Mouse (Mus musculus) liver, embryonic 16.5 days (tissue): Measurements from ENCODE around the gene Nxpe3. TPM values are rescaled to one million over a fixed set of nuclear protein-coding genes. Genes with fewer than 3 reads are reported as not detected.

ENCODE experiments used
- ATAC-seq: fragments of 200-750 bp; cut with Nextera tagmentation; 2 replicates; pipeline ENCODE4 v1.8.0; 2017; ENCODE audit warnings: low read depth, mild to moderate bottlenecking, moderate number of reproducible peaks, moderate library complexity
- H3K27ac ChIP-seq: fragments of 300-500 bp; sonication (generic); 2 replicates; pipeline ENCODE4 v1.5.1; 2014; ENCODE audit warnings: mild to moderate bottlenecking, low read length
- H3K27me3 ChIP-seq: fragments of 300-500 bp; sonication (generic); 2 replicates; pipeline ENCODE4 v1.6.1; 2014; ENCODE audit warnings: low read depth, low read length, mixed read lengths; ENCODE audit not compliant: control insufficient read depth, insufficient read depth
- H3K36me3 ChIP-seq: fragments of 300-500 bp; sonication (generic); 2 replicates; pipeline ENCODE4 v1.6.1; 2014; ENCODE audit warnings: mild to moderate bottlenecking; ENCODE audit not compliant: control insufficient read depth, insufficient read depth
- H3K4me1 ChIP-seq: fragments of 300-500 bp; sonication (generic); 2 replicates; pipeline ENCODE4 v1.6.1; 2014; ENCODE audit warnings: low read depth, low read length, mixed read lengths; ENCODE audit not compliant: control insufficient read depth
- H3K4me2 ChIP-seq: fragments of 300-500 bp; sonication (generic); 2 replicates; pipeline ENCODE4 v1.6.1; 2014; ENCODE audit warnings: low read depth, low read length, mixed read lengths
- H3K4me3 ChIP-seq: fragments of 300-500 bp; sonication (generic); 2 replicates; pipeline ENCODE4 v1.5.1; 2014; ENCODE audit warnings: low read depth, mild to moderate bottlenecking, low read length
- H3K9ac ChIP-seq: fragments of 300-500 bp; sonication (generic); 2 replicates; pipeline ENCODE4 v1.6.1; 2014; ENCODE audit warnings: low read depth, low read length
- H3K9me3 ChIP-seq: fragments of 300-500 bp; sonication (generic); replicated peaks from 2 replicates; pipeline ENCODE4 v1.6.1; 2016; ENCODE audit warnings: low read length; ENCODE audit not compliant: control insufficient read depth
- WGBS: fragments of 180-500 bp; shearing (Covaris S2); extraction: QIAGEN DNeasy Blood & Tissue Kit; methylation state at CpG from one replicate; pipeline ENCODE4 v1.1.7; 2014; ENCODE audit not compliant: insufficient replicate concordance; 5-methylcytosine and 5-hydroxymethylcytosine counted together
- polyA plus RNA-seq: library from polyadenylated mRNA; unstranded; fragments of >200 nt; fragmentation: Nextera tagmentation; extraction: Ambion mirVana; gene quantifications from 2 replicates; pipeline ENCODE4 v1.2.1, GENCODE M21; 2015

The Nxpe3 gene
- polyA plus RNA-seq, 1 experiment from 2014 or later: 0.60 TPM

DNA sequence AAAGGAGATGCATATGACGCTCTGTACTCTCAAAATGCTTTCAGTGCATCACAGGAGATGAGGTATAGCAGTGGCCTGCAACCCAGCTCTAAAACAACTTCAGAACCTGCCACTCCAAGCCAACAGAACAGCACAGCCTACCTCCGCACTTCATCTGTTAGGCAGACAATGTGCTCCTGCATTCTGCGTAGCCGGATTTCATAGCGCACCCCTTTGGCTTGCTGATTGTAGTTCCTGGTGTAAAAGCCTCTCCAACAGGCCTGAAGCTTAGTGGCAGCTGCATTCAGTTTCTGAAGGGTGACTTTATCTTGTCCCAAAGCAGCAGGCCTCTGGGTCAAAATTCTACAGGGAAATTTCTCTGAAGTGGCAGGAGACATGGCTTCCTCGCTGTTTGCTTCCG, 19.6 kb upstream of the Nxpe3 start:
- no peaks in the 10 kb centered on the region for H3K36me3 ChIP-seq
- H3K9ac ChIP-seq: no peak overlapping the region
- H3K4me2 ChIP-seq: no peak overlapping the region
- ATAC-seq: no peak
- H3K4me3 ChIP-seq: no peak overlapping the region
- H3K9me3 ChIP-seq: no peaks in the 10 kb centered on the region
- no peak overlapping the region for H3K27ac ChIP-seq
- H3K27me3 ChIP-seq: no peaks in the 10 kb centered on the region
- 89% methylated on average over 7 of the region's 7 CpGs for WGBS
- no peaks in the 10 kb centered on the region for H3K4me1 ChIP-seq

DNA sequence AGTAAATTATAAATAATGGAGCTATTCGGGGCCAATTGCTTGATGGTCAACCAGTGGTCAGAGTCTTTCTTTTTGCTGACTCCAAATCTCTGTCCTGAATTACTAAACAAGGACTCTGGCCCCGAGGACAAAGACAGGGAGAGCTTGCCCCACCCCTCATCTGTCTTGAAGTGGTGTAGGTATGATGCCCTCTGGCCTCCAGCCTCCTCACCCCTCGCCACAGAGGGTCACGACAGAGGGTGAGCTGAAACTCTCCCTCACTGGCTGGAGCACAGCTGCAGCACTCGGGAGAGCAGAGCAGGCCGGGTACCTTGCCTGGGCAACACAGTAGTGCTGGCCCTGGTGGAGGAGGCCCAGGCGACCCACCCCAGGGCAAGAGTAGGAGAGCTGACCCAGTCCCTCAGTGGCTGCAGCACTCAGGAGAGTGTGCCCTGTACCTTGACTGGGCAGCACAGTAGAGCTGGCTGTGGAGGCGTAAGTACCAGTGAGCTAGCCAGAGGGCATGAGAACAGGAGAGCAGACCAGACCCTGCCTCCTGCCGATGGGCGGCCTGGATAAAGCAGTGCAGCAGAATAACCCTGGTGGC, 15.2 kb upstream of the Nxpe3 start:
- H3K4me1 ChIP-seq: no peaks in the 10 kb centered on the region
- no peaks in the 10 kb centered on the region for H3K9me3 ChIP-seq
- H3K4me2 ChIP-seq: no peak overlapping the region
- no peaks in the 10 kb centered on the region for H3K36me3 ChIP-seq
- H3K27ac ChIP-seq: no peak overlapping the region
- no peak for ATAC-seq
- H3K9ac ChIP-seq: no peak overlapping the region
- 76% methylated on average over 10 of the region's 10 CpGs for WGBS
- no peak overlapping the region for H3K4me3 ChIP-seq
- H3K27me3 ChIP-seq: no peaks in the 10 kb centered on the region

GRCm38 (mm10) chr16:55906928-55907679, 12.0 kb upstream of the Nxpe3 start:
- no peaks in the 10 kb centered on the region for H3K36me3 ChIP-seq
- H3K4me3 ChIP-seq: no peak overlapping the region
- no peaks in the 10 kb centered on the region for H3K4me1 ChIP-seq
- H3K9me3 ChIP-seq: no peaks in the 10 kb centered on the region
- H3K27ac ChIP-seq: no peak overlapping the region
- no peak overlapping the region for H3K4me2 ChIP-seq
- ATAC-seq: no peak
- no peaks in the 10 kb centered on the region for H3K27me3 ChIP-seq
- WGBS: 65% methylated on average over 5 of the region's 5 CpGs
- H3K9ac ChIP-seq: no peak overlapping the region

GRCm38 (mm10) chr16:55905370-55905769, 10.3 kb upstream of the Nxpe3 start:
- Histone ChIP-seq H3K27me3 (no peaks in the 10 kb centered on the region), H3K9ac (no peak overlapping the region), H3K4me1 (no peaks in the 10 kb centered on the region), H3K4me3 (no peak overlapping the region), H3K4me2 (no peak overlapping the region), H3K9me3 (no peaks in the 10 kb centered on the region), H3K36me3 (no peaks in the 10 kb centered on the region), H3K27ac (no peak overlapping the region)
- no peak for ATAC-seq
- 89% methylated on average over 25 of the region's 25 CpGs for WGBS

DNA sequence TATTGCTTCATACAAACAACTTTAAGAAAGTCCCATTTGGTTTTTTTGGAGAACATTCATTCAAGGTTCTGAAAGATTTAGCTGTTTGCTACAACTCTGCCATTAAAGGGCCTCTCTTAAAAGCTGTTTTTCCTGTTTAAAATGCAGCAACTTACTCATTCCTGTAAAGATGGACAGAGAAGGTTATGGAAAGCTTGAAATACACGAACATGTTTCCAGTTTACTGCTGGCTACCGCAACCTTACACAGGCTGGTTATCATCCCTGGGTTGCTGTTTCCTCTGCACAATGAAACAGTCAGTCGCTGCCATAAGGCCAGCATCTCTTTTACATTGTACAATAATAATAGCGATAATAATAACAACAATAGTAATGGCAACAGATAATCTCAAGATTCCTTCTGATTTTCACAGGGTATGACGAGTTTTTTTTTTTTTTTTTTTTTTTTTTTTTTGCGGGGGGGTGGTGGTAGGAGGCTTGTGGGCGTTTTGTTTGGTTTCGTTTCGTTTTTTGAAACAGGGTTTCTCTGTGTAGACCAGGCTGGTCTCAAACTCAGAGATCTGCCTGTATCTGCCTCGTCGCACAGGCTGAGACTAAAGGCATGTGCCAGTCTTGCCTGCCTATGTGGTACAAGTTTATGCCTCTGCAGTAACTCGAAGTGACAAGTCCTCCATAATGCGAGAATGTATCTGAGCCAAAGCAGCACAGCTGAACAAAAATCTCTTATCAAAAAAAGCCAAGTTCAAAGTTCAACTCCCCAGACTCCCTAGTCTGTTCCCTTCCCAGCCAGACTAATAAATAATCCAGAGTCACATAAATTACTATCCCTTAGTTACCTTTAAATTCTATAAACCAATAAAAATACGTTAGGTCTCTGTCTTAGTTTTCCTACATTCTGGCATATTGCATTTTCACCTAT, 7.0 kb upstream of the Nxpe3 start:
- Histone ChIP-seq H3K9me3 (no peaks in the 10 kb centered on the region), H3K4me3 (no peak overlapping the region), H3K9ac (no peak overlapping the region), H3K4me2 (no peak overlapping the region), H3K36me3 (no peaks in the 10 kb centered on the region), H3K27me3 (no peaks in the 10 kb centered on the region), H3K27ac (no peak overlapping the region), H3K4me1 (no peaks in the 10 kb centered on the region; the same call in 1 of the 2 replicates)
- ATAC-seq: no peak
- WGBS: 73% methylated on average over 14 of the region's 14 CpGs

DNA sequence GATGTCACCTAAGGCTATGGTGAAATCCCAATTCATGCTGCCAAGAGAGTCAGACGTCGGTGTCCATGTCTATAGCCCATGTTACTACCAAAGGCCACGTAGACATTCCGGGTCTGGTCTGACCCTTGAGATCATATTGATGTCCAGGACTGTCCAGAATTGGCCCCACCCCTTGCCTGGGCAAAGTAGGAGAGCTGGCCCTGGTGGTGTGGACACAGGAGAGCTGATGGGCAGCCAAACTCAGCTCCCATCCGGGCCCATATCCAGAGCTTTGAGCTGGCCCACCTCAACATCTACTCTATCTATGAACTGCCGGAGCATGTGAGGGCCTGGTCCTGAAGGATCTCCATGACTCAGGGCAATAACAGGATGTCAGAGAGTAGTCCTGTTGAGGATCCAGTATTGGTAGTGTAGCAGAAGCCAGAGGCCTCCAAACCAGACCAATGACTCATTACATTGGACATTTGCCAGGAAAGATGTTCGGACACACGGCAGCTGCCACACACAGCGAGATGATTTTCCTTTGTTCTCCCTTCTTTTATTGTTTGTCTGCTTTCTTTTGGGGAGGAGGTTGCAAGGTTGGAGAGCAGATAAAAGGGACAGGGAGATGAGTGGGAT, 3.4 kb upstream of the Nxpe3 start:
- Histone ChIP-seq H3K36me3 (no peaks in the 10 kb centered on the region), H3K9me3 (no peaks in the 10 kb centered on the region), H3K9ac (no peak overlapping the region), H3K27ac (no peak overlapping the region), H3K4me1 (peaks cover 22% of the 10 kb centered on the region), H3K27me3 (no peaks in the 10 kb centered on the region), H3K4me3 (no peak overlapping the region), H3K4me2 (no peak overlapping the region)
- 79% methylated on average over 9 of the region's 9 CpGs for WGBS
- no peak for ATAC-seq

GRCm38 (mm10) chr16:55895651-55896095, 588 bp upstream of the Nxpe3 start:
- Histone ChIP-seq H3K27me3 (no peaks in the 10 kb centered on the region), H3K36me3 (no peaks in the 10 kb centered on the region), H3K4me3 (peak overlapping the region; percentile 86), H3K4me1 (peaks cover 31% of the 10 kb centered on the region), H3K9me3 (no peaks in the 10 kb centered on the region), H3K4me2 (peak overlapping the region; percentile 99), H3K9ac (peak overlapping the region; percentile 75), H3K27ac (peak overlapping the region; percentile 81)
- ATAC-seq: peak; percentile 20; the same call in 1 of the 2 replicates
- 4% methylated on average over 9 of the region's 9 CpGs for WGBS

GRCm38 (mm10) chr16:55894536-55894892, 571 bp downstream of the Nxpe3 start:
- Histone ChIP-seq H3K9me3 (no peaks in the 10 kb centered on the region), H3K4me3 (peak overlapping the region; percentile 86), H3K4me1 (peaks cover 31% of the 10 kb centered on the region), H3K36me3 (no peaks in the 10 kb centered on the region), H3K4me2 (peak overlapping the region; percentile 99), H3K27ac (peak overlapping the region; percentile 81), H3K27me3 (no peaks in the 10 kb centered on the region), H3K9ac (peak overlapping the region; percentile 75)
- ATAC-seq: peak; percentile 28
- 1% methylated on average over 4 of the region's 4 CpGs for WGBS
